Mouse (Mus musculus) gastrocnemius, postnatal 4 days (tissue): Measurements from ENCODE around the gene Ang. TPM values are rescaled to one million over a fixed set of nuclear protein-coding genes. Genes with fewer than 3 reads are reported as not detected.
A peak's percentile ranks its signal among the peaks of the same experiment; 100 is the strongest.

Experiments
- DNase-seq, 2 experiments: peaks; one replicate each; pipeline ENCODE4 v3.0.0; 2021 to 2022; ENCODE audit warnings: low spot score in 2 of 2, mixed read lengths in 2 of 2
- long read RNA-seq, 2 experiments: library from polyadenylated mRNA; stranded (forward); transcript quantifications; one replicate each; pipeline ENCODE4 v2.0.0; 2021
- total RNA-seq, 2 experiments: library from RNA; stranded (reverse); gene quantifications; 2 replicates each; pipeline ENCODE4 v1.2.3; 2021

The Ang gene
- total RNA-seq, result 1 to 10 TPM; 7.7 to 8.9 TPM
- long read RNA-seq, experiment 1, result 0 reads
- long read RNA-seq, experiment 2, partial matches to known transcripts, result 0 of 2 reads
- long read RNA-seq, experiment 2, other reads (novel, unspliced or antisense), result 0 of 2 reads

GRCm38 (mm10) chr14:51090921-51091900, at the start of gene Ang, which contains the start of gene Rnase4:
TSS of gene Ang (plus strand) at chr14:51091150.
TSS of gene Rnase4 (plus strand) at chr14:51091077.
- DNase-seq, result peak in 1 of 2 experiments; percentile 75

- no peak for DNase-seq
These were observed 49.2 kb upstream of the Ang start, which contains the start of gene Rnase9 for GRCm38 (mm10) chr14:51041769-51042168. TSS of gene Rnase9 (minus strand) at chr14:51041869.

- no peak for DNase-seq
These were observed 43.1 kb upstream of the Ang start for GRCm38 (mm10) chr14:51047846-51048245.

GRCm38 (mm10) chr14:51050063-51050462, 40.9 kb upstream of the Ang start, which contains the start of gene Rnase11:
TSS of gene Rnase11 (minus strand) at chr14:51050163.
- DNase-seq, result no peak

GRCm38 (mm10) chr14:51051941-51052340, 39.0 kb upstream of the Ang start:
- no peak for DNase-seq

GRCm38 (mm10) chr14:51053176-51053575, 37.8 kb upstream of the Ang start:
- DNase-seq, result no peak

- no peak for DNase-seq
These were observed 36.4 kb upstream of the Ang start for GRCm38 (mm10) chr14:51054243-51055237.

- no peak for DNase-seq
These were observed 33.5 kb upstream of the Ang start, which contains the start of gene Rnase12 for GRCm38 (mm10) chr14:51057401-51057831. TSS of gene Rnase12 (minus strand) at chr14:51057661.

- no peak for DNase-seq
These were observed 30.2 kb upstream of the Ang start for GRCm38 (mm10) chr14:51060761-51061160.

GRCm38 (mm10) chr14:51068956-51069355, 22.0 kb upstream of the Ang start:
- DNase-seq, result no peak

- DNase-seq, result no peak
These were observed 21.3 kb upstream of the Ang start for GRCm38 (mm10) chr14:51069617-51070016.

- no peak for DNase-seq
These were observed 16.6 kb upstream of the Ang start, which contains the start of gene Olfr750 for GRCm38 (mm10) chr14:51074335-51074734. TSS of gene Olfr750 (minus strand) at chr14:51074435.

- DNase-seq, result no peak
These were observed 11.8 kb upstream of the Ang start for GRCm38 (mm10) chr14:51079180-51079579.

GRCm38 (mm10) chr14:51081035-51081434, 9.9 kb upstream of the Ang start:
- DNase-seq, result no peak

GRCm38 (mm10) chr14:51082599-51083581, 8.1 kb upstream of the Ang start:
- DNase-seq, result no peak

GRCm38 (mm10) chr14:51083805-51084204, 7.1 kb upstream of the Ang start:
- DNase-seq, result no peak

- no peak for DNase-seq
These were observed 5.9 kb upstream of the Ang start for GRCm38 (mm10) chr14:51085086-51085485.

GRCm38 (mm10) chr14:51085911-51086310, 5.0 kb upstream of the Ang start:
- DNase-seq, result no peak

- no peak for DNase-seq
These were observed 3.2 kb upstream of the Ang start for GRCm38 (mm10) chr14:51087762-51088161.
